Mouse (Mus musculus): Measurements from ENCODE around the gene Irx3. TPM values are rescaled to one million over a fixed set of nuclear protein-coding genes. Genes with fewer than 3 reads are reported as not detected.

Irx3 gene
- polyA plus RNA-seq, 1 experiment from 2014 or later: 37.4 TPM

GRCm38 (mm10) chr8:91799681-91800522 lies 2.0 kb downstream of the Irx3 start:
- Histone ChIP-seq H3K36me3 (no peaks in the 10 kb centered on the region), H3K27ac (peak overlapping the region; percentile 98), H3K4me2 (replicated peaks) (peak overlapping the region; percentile 77), H3K27me3 (peaks cover 31% of the 10 kb centered on the region), H3K9ac (replicated peaks) (peak overlapping the region; percentile 98), H3K9me3 (no peaks in the 10 kb centered on the region), H3K4me3 (replicated peaks) (peak overlapping the region; percentile 85), H3K4me1 (replicated peaks) (peaks cover 71% of the 10 kb centered on the region)
- under 1% methylated on average over 78 of the region's 89 CpGs for WGBS
- no peak for ATAC-seq

GRCm38 (mm10) chr8:91799016-91799581 lies 2.8 kb downstream of the Irx3 start:
- Histone ChIP-seq H3K4me1 (replicated peaks) (peaks cover 63% of the 10 kb centered on the region), H3K4me2 (replicated peaks) (peak overlapping the region; percentile 77), H3K27ac (peak overlapping the region; percentile 98), H3K36me3 (no peaks in the 10 kb centered on the region), H3K9me3 (no peaks in the 10 kb centered on the region), H3K4me3 (replicated peaks) (peak overlapping the region; percentile 85), H3K27me3 (peaks cover 37% of the 10 kb centered on the region), H3K9ac (replicated peaks) (peak overlapping the region; percentile 98)
- no peak for ATAC-seq
- WGBS: 10% methylated on average over 16 of the region's 16 CpGs

GRCm38 (mm10) chr8:91797626-91798271 lies 4.1 kb downstream of the Irx3 start:
- Histone ChIP-seq H3K4me1 (replicated peaks) (peaks cover 60% of the 10 kb centered on the region), H3K9ac (replicated peaks) (peak overlapping the region; percentile 98), H3K4me2 (replicated peaks) (peak overlapping the region; percentile 77), H3K27ac (peak overlapping the region; percentile 98), H3K4me3 (replicated peaks) (peak overlapping the region; percentile 85), H3K27me3 (peaks cover 36% of the 10 kb centered on the region), H3K9me3 (no peaks in the 10 kb centered on the region), H3K36me3 (no peaks in the 10 kb centered on the region)
- WGBS: under 1% methylated on average over 35 of the region's 35 CpGs
- peak; percentile 38; the same call in 1 of the 2 replicates for ATAC-seq

GRCm38 (mm10) chr8:91793846-91794245 lies 8.0 kb downstream of the Irx3 start:
- WGBS: 8% methylated on average over 6 of the region's 6 CpGs
- Histone ChIP-seq H3K4me3 (replicated peaks) (no peak overlapping the region), H3K9ac (replicated peaks) (no peak overlapping the region), H3K4me1 (replicated peaks) (peaks cover 28% of the 10 kb centered on the region), H3K27me3 (peaks cover 52% of the 10 kb centered on the region), H3K9me3 (no peaks in the 10 kb centered on the region), H3K36me3 (no peaks in the 10 kb centered on the region), H3K4me2 (replicated peaks) (no peak overlapping the region), H3K27ac (no peak overlapping the region)
- peak; percentile 71 for ATAC-seq

- WGBS: 69% methylated on average over 9 of the region's 9 CpGs
- Histone ChIP-seq H3K4me1 (replicated peaks) (no peaks in the 10 kb centered on the region), H3K27me3 (peaks cover 19% of the 10 kb centered on the region; the same call in 1 of the 2 replicates), H3K9me3 (no peaks in the 10 kb centered on the region), H3K4me2 (replicated peaks) (no peak overlapping the region), H3K9ac (replicated peaks) (no peak overlapping the region), H3K27ac (no peak overlapping the region), H3K4me3 (replicated peaks) (no peak overlapping the region), H3K36me3 (no peaks in the 10 kb centered on the region)
- no peak for ATAC-seq
Measured at GRCm38 (mm10) chr8:91787194-91787895, 14.5 kb downstream of the Irx3 start.

- WGBS: 81% methylated on average over 5 of the region's 5 CpGs
- no peak overlapping the region for H3K27ac ChIP-seq
- no peaks in the 10 kb centered on the region for H3K9me3 ChIP-seq
- no peaks in the 10 kb centered on the region for H3K4me1 ChIP-seq (replicated peaks)
- no peak for ATAC-seq
- no peak overlapping the region for H3K9ac ChIP-seq (replicated peaks)
- 0 out of 2 replicates have a peak, but pooled peaks cover 6% of the 10 kb centered on the region for H3K27me3 ChIP-seq
- H3K4me3 ChIP-seq (replicated peaks): no peak overlapping the region
- no peaks in the 10 kb centered on the region for H3K36me3 ChIP-seq
- no peak overlapping the region for H3K4me2 ChIP-seq (replicated peaks)
Measured at GRCm38 (mm10) chr8:91782940-91783339, 18.9 kb downstream of the Irx3 start.

GRCm38 (mm10) chr8:91782201-91782600 lies 19.7 kb downstream of the Irx3 start:
- Histone ChIP-seq H3K27me3 (0 out of 2 replicates have a peak, but pooled peaks cover 6% of the 10 kb centered on the region), H3K4me3 (replicated peaks) (no peak overlapping the region), H3K9ac (replicated peaks) (no peak overlapping the region), H3K4me1 (replicated peaks) (no peaks in the 10 kb centered on the region), H3K4me2 (replicated peaks) (no peak overlapping the region), H3K36me3 (no peaks in the 10 kb centered on the region), H3K9me3 (no peaks in the 10 kb centered on the region), H3K27ac (no peak overlapping the region)
- 75% methylated on average over 7 of the region's 7 CpGs for WGBS
- ATAC-seq: no peak

- no peak for ATAC-seq
Measured at GRCm38 (mm10) chr8:91780648-91781047, 21.2 kb downstream of the Irx3 start.

GRCm38 (mm10) chr8:91768857-91769256 lies 33.0 kb downstream of the Irx3 start:
- WGBS: 86% methylated on average over 6 of the region's 6 CpGs
- 0 out of 2 replicates have a peak, but pooled peaks cover 5% of the 10 kb centered on the region for H3K27me3 ChIP-seq
- no peak overlapping the region for H3K27ac ChIP-seq
- no peaks in the 10 kb centered on the region for H3K36me3 ChIP-seq
- no peak for ATAC-seq
- peaks cover 10% of the 10 kb centered on the region for H3K4me1 ChIP-seq (replicated peaks)
- H3K9me3 ChIP-seq: no peaks in the 10 kb centered on the region
- no peak overlapping the region for H3K4me2 ChIP-seq (replicated peaks)
- no peak overlapping the region for H3K4me3 ChIP-seq (replicated peaks)
- no peak overlapping the region for H3K9ac ChIP-seq (replicated peaks)

More at GRCm38 (mm10) chr8:91780648-91781047, 21.2 kb downstream of the Irx3 start:
- H3K4me2 ChIP-seq (replicated peaks): no peak overlapping the region
- no peak overlapping the region for H3K9ac ChIP-seq (replicated peaks)
- 0 out of 2 replicates have a peak, but pooled peaks cover 6% of the 10 kb centered on the region for H3K27me3 ChIP-seq
- H3K9me3 ChIP-seq: no peaks in the 10 kb centered on the region
- no peak overlapping the region for H3K27ac ChIP-seq
- 80% methylated on average over 3 of the region's 3 CpGs for WGBS
- H3K4me3 ChIP-seq (replicated peaks): no peak overlapping the region
- no peaks in the 10 kb centered on the region for H3K36me3 ChIP-seq
- H3K4me1 ChIP-seq (replicated peaks): no peaks in the 10 kb centered on the region

GRCm38 (mm10) chr8:91765411-91766034 lies 36.3 kb downstream of the Irx3 start:
- peak; percentile 78 for ATAC-seq
- Histone ChIP-seq H3K4me3 (replicated peaks) (no peak overlapping the region), H3K27ac (peak overlapping the region; percentile 31; the same call in 1 of the 2 replicates), H3K9ac (replicated peaks) (no peak overlapping the region), H3K4me2 (replicated peaks) (no peak overlapping the region), H3K36me3 (no peaks in the 10 kb centered on the region), H3K9me3 (no peaks in the 10 kb centered on the region), H3K27me3 (0 out of 2 replicates have a peak, but pooled peaks cover 10% of the 10 kb centered on the region), H3K4me1 (replicated peaks) (peaks cover 10% of the 10 kb centered on the region)
- 30% methylated on average over 8 of the region's 8 CpGs for WGBS

GRCm38 (mm10) chr8:91755566-91755965 lies 46.3 kb downstream of the Irx3 start:
- H3K27ac ChIP-seq: no peak overlapping the region
- WGBS: 82% methylated on average over 7 of the region's 7 CpGs
- H3K9ac ChIP-seq (replicated peaks): no peak overlapping the region
- no peak for ATAC-seq
- no peaks in the 10 kb centered on the region for H3K4me1 ChIP-seq (replicated peaks)
- no peak overlapping the region for H3K4me2 ChIP-seq (replicated peaks)
- H3K9me3 ChIP-seq: no peaks in the 10 kb centered on the region
- no peak overlapping the region for H3K4me3 ChIP-seq (replicated peaks)
- 0 out of 2 replicates have a peak, but pooled peaks cover 2% of the 10 kb centered on the region for H3K27me3 ChIP-seq
- H3K36me3 ChIP-seq: no peaks in the 10 kb centered on the region
